Mouse (Mus musculus) hindbrain, embryonic 11.5 days (tissue): ENCODE data around the gene Hist1h4i. TPM values are rescaled to one million over a fixed set of nuclear protein-coding genes. Genes with fewer than 3 reads are reported as not detected.
A peak's percentile ranks its signal among the peaks of the same experiment; 100 is the strongest.

Experiments used
- ATAC-seq: fragments of 200-750 bp; cut with Nextera tagmentation; 2 replicates; pipeline ENCODE4 v1.8.0; 2017; ENCODE audit warnings: mild to moderate bottlenecking, moderate TSS enrichment, moderate library complexity; ENCODE audit not compliant: low FRiP score
- DNase-seq: peaks from one replicate; pipeline ENCODE4 v3.0.0-alpha.2; 2015; ENCODE audit warnings: low spot score
- H3K27ac ChIP-seq: fragments of 300-500 bp; sonication (generic); 2 replicates; pipeline ENCODE4 v1.5.1; 2014; ENCODE audit warnings: mild to moderate bottlenecking, low read depth, low read length
- H3K27me3 ChIP-seq: fragments of 300-500 bp; sonication (generic); 2 replicates; pipeline ENCODE4 v1.6.1; 2014; ENCODE audit warnings: mild to moderate bottlenecking, low read length, moderate library complexity, mixed read lengths; ENCODE audit not compliant: control insufficient read depth, insufficient read depth
- H3K36me3 ChIP-seq: fragments of 300-500 bp; sonication (generic); 2 replicates; pipeline ENCODE4 v1.6.1; 2014; ENCODE audit warnings: mild to moderate bottlenecking, low read length, moderate library complexity, mixed read lengths; ENCODE audit not compliant: control insufficient read depth, insufficient read depth
- H3K4me1 ChIP-seq: fragments of 300-500 bp; sonication (generic); replicated peaks from 2 replicates; pipeline ENCODE4 v1.6.1; 2014; ENCODE audit warnings: low read length, mixed read lengths; ENCODE audit not compliant: control insufficient read depth, insufficient read depth
- H3K4me2 ChIP-seq: fragments of 300-500 bp; sonication (generic); replicated peaks from 2 replicates; pipeline ENCODE4 v1.6.1; 2014; ENCODE audit warnings: mild to moderate bottlenecking, low read depth, low read length
- H3K4me3 ChIP-seq: fragments of 300-500 bp; sonication (generic); 2 replicates; pipeline ENCODE4 v1.5.1; 2014; ENCODE audit warnings: low read depth, low read length
- H3K9ac ChIP-seq: fragments of 300-500 bp; sonication (generic); 2 replicates; pipeline ENCODE4 v1.6.1; 2014; ENCODE audit warnings: low read depth, low read length
- H3K9me3 ChIP-seq: fragments of 300-500 bp; sonication (generic); 2 replicates; pipeline ENCODE4 v1.6.1; 2016; ENCODE audit warnings: low read length; ENCODE audit not compliant: control insufficient read depth
- WGBS: fragments of 180-500 bp; shearing (Covaris S2); extraction: QIAGEN DNeasy Blood & Tissue Kit; methylation state at CpG from one replicate; pipeline ENCODE4 v1.1.7; 2014; 5-methylcytosine and 5-hydroxymethylcytosine counted together
- polyA plus RNA-seq: library from polyadenylated mRNA; unstranded; fragments of >200 nt; fragmentation: Nextera tagmentation; extraction: Ambion mirVana; gene quantifications from 2 replicates; pipeline ENCODE4 v1.2.1, GENCODE M21; 2014

Hist1h4i gene
- polyA plus RNA-seq, 1 experiment from 2014 or later = 31.4 TPM

GRCm38 (mm10) chr13:22033741-22034442 lies 7.3 kb downstream of the Hist1h4i start:
- no peak for ATAC-seq
- H3K4me2 ChIP-seq = peak overlapping the region; percentile 41
- no peak overlapping the region for H3K27ac ChIP-seq
- WGBS = 54% methylated on average over 5 of the region's 5 CpGs
- no peaks in the 10 kb centered on the region for H3K36me3 ChIP-seq
- peak; percentile 35 for DNase-seq
- H3K27me3 ChIP-seq = no peaks in the 10 kb centered on the region
- no peaks in the 10 kb centered on the region for H3K9me3 ChIP-seq
- H3K4me1 ChIP-seq = 0 out of 2 replicates have a peak, but pooled peaks cover 2% of the 10 kb centered on the region
- H3K9ac ChIP-seq = peak overlapping the region; percentile 40; the same call in 1 of the 2 replicates
- peak overlapping the region; percentile 31 for H3K4me3 ChIP-seq

GRCm38 (mm10) chr13:22030493-22030892 lies 10.7 kb downstream of the Hist1h4i start:
- Histone ChIP-seq H3K4me1 (no peaks in the 10 kb centered on the region), H3K4me2 (no peak overlapping the region), H3K36me3 (no peaks in the 10 kb centered on the region), H3K9ac (no peak overlapping the region), H3K27ac (no peak overlapping the region), H3K9me3 (no peaks in the 10 kb centered on the region), H3K4me3 (no peak overlapping the region), H3K27me3 (no peaks in the 10 kb centered on the region)
- ATAC-seq (no peak), DNase-seq (peak; percentile 66)
- WGBS = 15% methylated on average over 4 of the region's 4 CpGs

GRCm38 (mm10) chr13:22029928-22030327 lies 11.2 kb downstream of the Hist1h4i start:
- Histone ChIP-seq H3K4me1 (no peaks in the 10 kb centered on the region), H3K9ac (no peak overlapping the region), H3K9me3 (no peaks in the 10 kb centered on the region), H3K36me3 (no peaks in the 10 kb centered on the region), H3K4me3 (no peak overlapping the region), H3K27ac (no peak overlapping the region), H3K4me2 (no peak overlapping the region), H3K27me3 (no peaks in the 10 kb centered on the region)
- peak; percentile 65 for DNase-seq
- WGBS = 28% methylated on average over 8 of the region's 8 CpGs
- ATAC-seq = no peak

GRCm38 (mm10) chr13:22028673-22029460 lies 12.3 kb downstream of the Hist1h4i start:
- Histone ChIP-seq H3K27ac (no peak overlapping the region), H3K4me1 (no peaks in the 10 kb centered on the region)

GRCm38 (mm10) chr13:22026058-22027031 lies 14.8 kb downstream of the Hist1h4i start:
- 1% methylated on average over 35 of the region's 35 CpGs for WGBS
- 0 out of 2 replicates have a peak, but pooled peaks have one; percentile 44 for ATAC-seq
- H3K36me3 ChIP-seq = no peaks in the 10 kb centered on the region

More at GRCm38 (mm10) chr13:22028673-22029460, 12.3 kb downstream of the Hist1h4i start:
- DNase-seq (peak; percentile 98), ATAC-seq (peak; percentile 84)
- peak overlapping the region; percentile 47 for H3K4me2 ChIP-seq
- WGBS = under 1% methylated on average over 40 of the region's 40 CpGs
- H3K9me3 ChIP-seq = no peaks in the 10 kb centered on the region
- no peaks in the 10 kb centered on the region for H3K36me3 ChIP-seq
- H3K9ac ChIP-seq = peak overlapping the region; percentile 58; the same call in 1 of the 2 replicates
- no peaks in the 10 kb centered on the region for H3K27me3 ChIP-seq
- peak overlapping the region; percentile 43 for H3K4me3 ChIP-seq

GRCm38 (mm10) chr13:22022241-22022640 lies 18.9 kb downstream of the Hist1h4i start:
- H3K4me2 ChIP-seq = peak overlapping the region; percentile 68
- ATAC-seq (peak; percentile 60), DNase-seq (peak; percentile 89)
- H3K9ac ChIP-seq = no peak overlapping the region
- H3K4me1 ChIP-seq = no peaks in the 10 kb centered on the region
- H3K9me3 ChIP-seq = no peaks in the 10 kb centered on the region
- peak overlapping the region; percentile 44 for H3K4me3 ChIP-seq
- H3K36me3 ChIP-seq = no peaks in the 10 kb centered on the region
- under 1% methylated on average over 9 of the region's 9 CpGs for WGBS
- peaks cover 19% of the 10 kb centered on the region for H3K27me3 ChIP-seq
- H3K27ac ChIP-seq = no peak overlapping the region

More at GRCm38 (mm10) chr13:22026058-22027031, 14.8 kb downstream of the Hist1h4i start:
- Histone ChIP-seq H3K4me3 (peak overlapping the region; percentile 44), H3K4me1 (no peaks in the 10 kb centered on the region), H3K4me2 (peak overlapping the region; percentile 49), H3K27ac (no peak overlapping the region), H3K27me3 (no peaks in the 10 kb centered on the region), H3K9me3 (no peaks in the 10 kb centered on the region), H3K9ac (peak overlapping the region; percentile 45)
- peak; percentile 98 for DNase-seq

GRCm38 (mm10) chr13:22021581-22021980 lies 19.6 kb downstream of the Hist1h4i start:
- Histone ChIP-seq H3K36me3 (no peaks in the 10 kb centered on the region), H3K4me1 (no peaks in the 10 kb centered on the region), H3K27ac (no peak overlapping the region), H3K4me3 (peak overlapping the region; percentile 44), H3K9me3 (no peaks in the 10 kb centered on the region), H3K27me3 (peaks cover 19% of the 10 kb centered on the region), H3K9ac (peak overlapping the region; percentile 31; the same call in 1 of the 2 replicates), H3K4me2 (peak overlapping the region; percentile 68)
- DNase-seq (peak; percentile 53), ATAC-seq (0 out of 2 replicates have a peak, but pooled peaks have one; percentile 37)
- WGBS = 0% methylated on average over 11 of the region's 11 CpGs

- under 1% methylated on average over 8 of the region's 8 CpGs for WGBS
- H3K4me1 ChIP-seq = no peaks in the 10 kb centered on the region
- DNase-seq (peak; percentile 79), ATAC-seq (peak; percentile 71)
- no peak overlapping the region for H3K27ac ChIP-seq
- H3K9me3 ChIP-seq = no peaks in the 10 kb centered on the region
- H3K4me2 ChIP-seq = peak overlapping the region; percentile 68
- H3K4me3 ChIP-seq = peak overlapping the region; percentile 44
- no peak overlapping the region for H3K9ac ChIP-seq
- no peaks in the 10 kb centered on the region for H3K36me3 ChIP-seq
- peaks cover 21% of the 10 kb centered on the region for H3K27me3 ChIP-seq
Measured at GRCm38 (mm10) chr13:22020901-22021339, 20.2 kb downstream of the Hist1h4i start.
